Mouse (Mus musculus) lung, embryonic 15.5 days (tissue): ENCODE results near the gene Oxa1l. TPM values are rescaled to one million over a fixed set of nuclear protein-coding genes. Genes with fewer than 3 reads are reported as not detected.
A peak's percentile ranks its signal among the peaks of the same experiment; 100 is the strongest.

Source experiments
- ATAC-seq: fragments of 200-750 bp; cut with Nextera tagmentation; 2 replicates; pipeline ENCODE4 v1.8.0; 2017; ENCODE audit warnings: moderate number of reproducible peaks, borderline replicate concordance; ENCODE audit not compliant: low FRiP score, low TSS enrichment; ENCODE audit errors: extremely low read depth
- H3K27ac ChIP-seq: fragments of 300-500 bp; sonication (generic); 2 replicates; pipeline ENCODE4 v1.5.1; 2015; ENCODE audit warnings: moderate library complexity, mild to moderate bottlenecking, inconsistent platforms
- H3K27me3 ChIP-seq: fragments of 300-500 bp; sonication (generic); 2 replicates; pipeline ENCODE4 v1.6.1; 2015; ENCODE audit warnings: inconsistent platforms
- H3K36me3 ChIP-seq: fragments of 300-500 bp; sonication (generic); 2 replicates; pipeline ENCODE4 v1.6.1; 2015; ENCODE audit warnings: inconsistent platforms
- H3K4me1 ChIP-seq: fragments of 300-500 bp; sonication (generic); 2 replicates; pipeline ENCODE4 v1.6.1; 2015; ENCODE audit warnings: inconsistent platforms
- H3K4me2 ChIP-seq: fragments of 300-500 bp; sonication (generic); 2 replicates; pipeline ENCODE4 v1.6.1; 2015; ENCODE audit warnings: inconsistent platforms, mild to moderate bottlenecking, moderate library complexity
- H3K4me3 ChIP-seq: fragments of 300-500 bp; sonication (generic); 2 replicates; pipeline ENCODE4 v1.5.1; 2015; ENCODE audit warnings: mild to moderate bottlenecking, inconsistent platforms
- H3K9ac ChIP-seq: fragments of 300-500 bp; sonication (generic); 2 replicates; pipeline ENCODE4 v1.6.1; 2015; ENCODE audit warnings: inconsistent platforms
- H3K9me3 ChIP-seq: fragments of 300-500 bp; sonication (generic); 2 replicates; pipeline ENCODE4 v1.6.1; 2016; ENCODE audit warnings: inconsistent platforms
- WGBS: fragments of 180-500 bp; shearing (Covaris S2); methylation state at CpG from one replicate; pipeline ENCODE4 v1.1.7; 2015; 5-methylcytosine and 5-hydroxymethylcytosine counted together
- polyA plus RNA-seq: library from polyadenylated mRNA; unstranded; fragments of >200 nt; fragmentation: Nextera tagmentation; extraction: Ambion mirVana; gene quantifications from 2 replicates; pipeline ENCODE4 v1.2.1, GENCODE M21; 2015

Gene Oxa1l
- polyA plus RNA-seq, 1 experiment from 2014 or later = 38.3 TPM

- Histone ChIP-seq H3K9me3 (no peaks in the 10 kb centered on the region), H3K36me3 (0 out of 2 replicates have a peak, but pooled peaks cover 4% of the 10 kb centered on the region), H3K4me3 (no peak overlapping the region), H3K27ac (no peak overlapping the region), H3K4me2 (no peak overlapping the region), H3K4me1 (0 out of 2 replicates have a peak, but pooled peaks cover 2% of the 10 kb centered on the region), H3K27me3 (no peaks in the 10 kb centered on the region), H3K9ac (no peak overlapping the region)
- ATAC-seq = no peak
- 80% methylated on average over 6 of the region's 6 CpGs for WGBS
These were observed 16.5 kb downstream of the Oxa1l start for GRCm38 (mm10) chr14:54377166-54377565.

GRCm38 (mm10) chr14:54379571-54379970, 18.9 kb downstream of the Oxa1l start:
- Histone ChIP-seq H3K4me1 (0 out of 2 replicates have a peak, but pooled peaks cover 4% of the 10 kb centered on the region), H3K27me3 (no peaks in the 10 kb centered on the region), H3K4me3 (no peak overlapping the region), H3K9me3 (no peaks in the 10 kb centered on the region), H3K9ac (no peak overlapping the region), H3K4me2 (no peak overlapping the region), H3K27ac (no peak overlapping the region), H3K36me3 (no peaks in the 10 kb centered on the region)
- ATAC-seq = no peak
- 58% methylated on average over 13 of the region's 13 CpGs for WGBS

GRCm38 (mm10) chr14:54380616-54381015, 20.0 kb downstream of the Oxa1l start:
- H3K27ac ChIP-seq = no peak overlapping the region
- no peaks in the 10 kb centered on the region for H3K36me3 ChIP-seq
- 0 out of 2 replicates have a peak, but pooled peaks cover 4% of the 10 kb centered on the region for H3K4me1 ChIP-seq
- ATAC-seq = no peak
- no peak overlapping the region for H3K9ac ChIP-seq
- no peak overlapping the region for H3K4me2 ChIP-seq
- 80% methylated on average over 4 of the region's 4 CpGs for WGBS
- no peaks in the 10 kb centered on the region for H3K27me3 ChIP-seq
- H3K4me3 ChIP-seq = no peak overlapping the region
- no peaks in the 10 kb centered on the region for H3K9me3 ChIP-seq

- Histone ChIP-seq H3K27me3 (no peaks in the 10 kb centered on the region), H3K4me3 (no peak overlapping the region), H3K9ac (no peak overlapping the region), H3K27ac (no peak overlapping the region), H3K9me3 (no peaks in the 10 kb centered on the region), H3K4me2 (no peak overlapping the region), H3K36me3 (no peaks in the 10 kb centered on the region), H3K4me1 (0 out of 2 replicates have a peak, but pooled peaks cover 4% of the 10 kb centered on the region)
- WGBS = 58% methylated on average over 10 of the region's 10 CpGs
- ATAC-seq = no peak
These were observed 21.2 kb downstream of the Oxa1l start for GRCm38 (mm10) chr14:54381816-54382215.

GRCm38 (mm10) chr14:54382641-54383040, 22.0 kb downstream of the Oxa1l start:
- H3K9ac ChIP-seq = no peak overlapping the region
- no peaks in the 10 kb centered on the region for H3K36me3 ChIP-seq
- no peaks in the 10 kb centered on the region for H3K9me3 ChIP-seq
- H3K4me1 ChIP-seq = 0 out of 2 replicates have a peak, but pooled peaks cover 4% of the 10 kb centered on the region
- no peak overlapping the region for H3K27ac ChIP-seq
- H3K4me3 ChIP-seq = no peak overlapping the region
- H3K4me2 ChIP-seq = no peak overlapping the region
- no peak for ATAC-seq
- H3K27me3 ChIP-seq = no peaks in the 10 kb centered on the region
- WGBS = 81% methylated on average over 9 of the region's 9 CpGs

- H3K4me1 ChIP-seq = 0 out of 2 replicates have a peak, but pooled peaks cover 4% of the 10 kb centered on the region
- no peaks in the 10 kb centered on the region for H3K36me3 ChIP-seq
- no peak overlapping the region for H3K9ac ChIP-seq
- no peaks in the 10 kb centered on the region for H3K27me3 ChIP-seq
- no peaks in the 10 kb centered on the region for H3K9me3 ChIP-seq
- no peak overlapping the region for H3K4me2 ChIP-seq
- WGBS = 63% methylated on average over 4 of the region's 4 CpGs
- H3K4me3 ChIP-seq = no peak overlapping the region
- H3K27ac ChIP-seq = no peak overlapping the region
- 0 out of 2 replicates have a peak, but pooled peaks have one; percentile 5 for ATAC-seq
These were observed 22.7 kb downstream of the Oxa1l start for GRCm38 (mm10) chr14:54383355-54383771.

- Histone ChIP-seq H3K36me3 (no peaks in the 10 kb centered on the region), H3K4me3 (no peak overlapping the region), H3K27ac (no peak overlapping the region), H3K9ac (no peak overlapping the region), H3K4me2 (no peak overlapping the region), H3K27me3 (no peaks in the 10 kb centered on the region), H3K9me3 (no peaks in the 10 kb centered on the region), H3K4me1 (0 out of 2 replicates have a peak, but pooled peaks cover 4% of the 10 kb centered on the region)
- 86% methylated on average over 8 of the region's 8 CpGs for WGBS
- ATAC-seq = no peak
These were observed 23.8 kb downstream of the Oxa1l start for GRCm38 (mm10) chr14:54384396-54384795.

GRCm38 (mm10) chr14:54385968-54386618, 25.5 kb downstream of the Oxa1l start:
- ATAC-seq = no peak

GRCm38 (mm10) chr14:54387546-54387945, 26.9 kb downstream of the Oxa1l start:
- Histone ChIP-seq H3K4me1 (peaks cover 4% of the 10 kb centered on the region; the same call in 1 of the 2 replicates), H3K4me3 (no peak overlapping the region), H3K4me2 (no peak overlapping the region), H3K36me3 (no peaks in the 10 kb centered on the region), H3K27ac (no peak overlapping the region), H3K9me3 (no peaks in the 10 kb centered on the region), H3K9ac (no peak overlapping the region), H3K27me3 (no peaks in the 10 kb centered on the region)
- 75% methylated on average over 6 of the region's 6 CpGs for WGBS
- no peak for ATAC-seq

More at GRCm38 (mm10) chr14:54385968-54386618, 25.5 kb downstream of the Oxa1l start:
- Histone ChIP-seq H3K4me1 (peaks cover 7% of the 10 kb centered on the region; the same call in 1 of the 2 replicates), H3K27me3 (no peaks in the 10 kb centered on the region), H3K4me3 (no peak overlapping the region), H3K9me3 (no peaks in the 10 kb centered on the region), H3K9ac (no peak overlapping the region), H3K27ac (no peak overlapping the region), H3K36me3 (no peaks in the 10 kb centered on the region), H3K4me2 (no peak overlapping the region)
- WGBS = 84% methylated on average over 7 of the region's 7 CpGs

GRCm38 (mm10) chr14:54390843-54391242, 30.2 kb downstream of the Oxa1l start:
- Histone ChIP-seq H3K4me3 (no peak overlapping the region), H3K9me3 (no peaks in the 10 kb centered on the region), H3K4me1 (peaks cover 4% of the 10 kb centered on the region; the same call in 1 of the 2 replicates), H3K36me3 (no peaks in the 10 kb centered on the region), H3K9ac (no peak overlapping the region), H3K4me2 (no peak overlapping the region), H3K27me3 (no peaks in the 10 kb centered on the region), H3K27ac (no peak overlapping the region)
- 41% methylated on average over 6 of the region's 6 CpGs for WGBS
- no peak for ATAC-seq

- Histone ChIP-seq H3K9ac (no peak overlapping the region), H3K4me2 (no peak overlapping the region)
- WGBS = 72% methylated on average over 3 of the region's 3 CpGs
These were observed 33.2 kb downstream of the Oxa1l start for GRCm38 (mm10) chr14:54393794-54394193.

GRCm38 (mm10) chr14:54394309-54394708, 33.7 kb downstream of the Oxa1l start:
- ATAC-seq = no peak
- H3K4me2 ChIP-seq = no peak overlapping the region
- no peaks in the 10 kb centered on the region for H3K9me3 ChIP-seq
- no peaks in the 10 kb centered on the region for H3K27me3 ChIP-seq
- H3K4me3 ChIP-seq = no peak overlapping the region
- H3K4me1 ChIP-seq = peaks cover 10% of the 10 kb centered on the region
- H3K9ac ChIP-seq = no peak overlapping the region
- H3K27ac ChIP-seq = no peak overlapping the region
- no peaks in the 10 kb centered on the region for H3K36me3 ChIP-seq

More at GRCm38 (mm10) chr14:54393794-54394193, 33.2 kb downstream of the Oxa1l start:
- Histone ChIP-seq H3K4me1 (peaks cover 4% of the 10 kb centered on the region), H3K27ac (no peak overlapping the region), H3K36me3 (no peaks in the 10 kb centered on the region), H3K9me3 (no peaks in the 10 kb centered on the region), H3K4me3 (no peak overlapping the region), H3K27me3 (no peaks in the 10 kb centered on the region)
- ATAC-seq = no peak
